Mouse (Mus musculus) heart, embryonic 16.5 days (tissue): ENCODE results near the gene Tecpr2. TPM values are rescaled to one million over a fixed set of nuclear protein-coding genes. Genes with fewer than 3 reads are reported as not detected.

Experiments used
- ATAC-seq: fragments of 200-750 bp; cut with Nextera tagmentation; replicated peaks from 2 replicates; pipeline ENCODE4 v1.8.0; 2017; ENCODE audit warnings: moderate number of reproducible peaks; ENCODE audit not compliant: insufficient read depth, low FRiP score; ENCODE audit errors: extremely low read depth
- H3K27ac ChIP-seq: fragments of 300-500 bp; sonication (generic); 2 replicates; pipeline ENCODE4 v1.5.1; 2014; ENCODE audit warnings: mild to moderate bottlenecking, low read length, control low read depth, moderate library complexity
- H3K27me3 ChIP-seq: fragments of 300-500 bp; sonication (generic); 2 replicates; pipeline ENCODE4 v1.6.1; 2014; ENCODE audit warnings: low read length, mixed read lengths; ENCODE audit not compliant: control insufficient read depth, insufficient read depth
- H3K36me3 ChIP-seq: fragments of 300-500 bp; sonication (generic); 2 replicates; pipeline ENCODE4 v1.6.1; 2014; ENCODE audit not compliant: control insufficient read depth, insufficient read depth
- H3K4me1 ChIP-seq: fragments of 300-500 bp; sonication (generic); 2 replicates; pipeline ENCODE4 v1.6.1; 2014; ENCODE audit warnings: low read length, mixed read lengths; ENCODE audit not compliant: control insufficient read depth, insufficient read depth
- H3K4me2 ChIP-seq: fragments of 300-500 bp; sonication (generic); 2 replicates; pipeline ENCODE4 v1.6.1; 2014; ENCODE audit warnings: low read depth, mild to moderate bottlenecking, control low read depth, low read length
- H3K4me3 ChIP-seq: fragments of 300-500 bp; sonication (generic); 2 replicates; pipeline ENCODE4 v1.5.1; 2014; ENCODE audit warnings: mild to moderate bottlenecking, control low read depth, low read length
- H3K9ac ChIP-seq: fragments of 300-500 bp; sonication (generic); 2 replicates; pipeline ENCODE4 v1.6.1; 2014; ENCODE audit warnings: low read length, control low read depth
- H3K9me3 ChIP-seq: fragments of 300-500 bp; sonication (generic); replicated peaks from 2 replicates; pipeline ENCODE4 v1.6.1; 2016; ENCODE audit warnings: low read length; ENCODE audit not compliant: control insufficient read depth
- WGBS: fragments of 180-500 bp; shearing (Covaris S2); extraction: QIAGEN DNeasy Blood & Tissue Kit; methylation state at CpG from one replicate; pipeline ENCODE4 v1.1.7; 2014; 5-methylcytosine and 5-hydroxymethylcytosine counted together
- polyA plus RNA-seq: library from polyadenylated mRNA; unstranded; fragments of >200 nt; fragmentation: Nextera tagmentation; extraction: Ambion mirVana; gene quantifications from 2 replicates; pipeline ENCODE4 v1.2.1, GENCODE M21; 2015

Tecpr2 gene
- polyA plus RNA-seq, 1 experiment from 2014 or later = 2.2 TPM

DNA sequence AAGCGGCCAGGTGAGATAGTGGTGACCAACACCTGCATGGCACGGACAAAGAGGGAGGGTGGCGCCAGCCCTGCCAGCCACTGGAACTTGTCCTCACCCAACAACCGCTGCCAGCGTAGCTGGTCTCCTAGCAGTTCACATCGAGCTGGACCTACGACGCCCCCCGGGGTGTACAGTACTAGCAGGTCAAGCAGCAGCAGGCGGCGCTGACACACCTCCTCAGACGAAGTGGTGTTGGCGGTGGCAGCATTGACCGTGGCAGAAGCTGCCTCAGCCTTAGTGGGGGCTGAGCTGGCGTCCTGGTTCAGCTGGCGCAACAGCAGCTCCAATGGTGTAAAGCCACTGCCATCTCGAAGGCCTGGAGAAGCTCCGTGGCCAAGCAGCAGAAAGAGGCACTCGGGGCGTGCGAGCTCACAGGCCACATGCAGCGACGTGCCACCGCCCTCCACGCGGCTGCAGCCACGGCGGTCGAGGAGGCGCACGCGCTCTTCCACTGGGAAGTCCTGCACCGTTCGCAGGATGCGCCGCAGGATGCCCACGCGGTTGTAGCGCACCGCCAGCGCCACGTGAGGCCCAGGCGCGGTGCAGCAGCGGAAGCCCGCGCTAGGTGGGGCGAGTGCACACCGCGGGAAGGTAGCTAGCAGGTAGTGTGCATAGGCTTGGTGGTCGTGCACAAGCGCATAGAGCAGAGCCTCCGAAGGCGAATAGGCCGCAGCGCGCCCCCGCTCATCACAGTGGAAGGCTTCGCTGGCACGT, 87.7 kb downstream of the Tecpr2 start:
- H3K4me2 ChIP-seq = no peak overlapping the region

GRCm38 (mm10) chr12:110977345-110977733, 88.3 kb downstream of the Tecpr2 start:
- Histone ChIP-seq H3K36me3 (peaks cover 24% of the 10 kb centered on the region), H3K9ac (no peak overlapping the region), H3K27me3 (no peaks in the 10 kb centered on the region), H3K4me1 (peaks cover 13% of the 10 kb centered on the region), H3K27ac (no peak overlapping the region), H3K4me2 (peak overlapping the region; percentile 97; the same call in 1 of the 2 replicates), H3K9me3 (no peaks in the 10 kb centered on the region), H3K4me3 (no peak overlapping the region)
- ATAC-seq = no peak
- WGBS = 91% methylated on average over 18 of the region's 18 CpGs

More for the DNA sequence above, 87.7 kb downstream of the Tecpr2 start:
- H3K27ac ChIP-seq = no peak overlapping the region
- peaks cover 24% of the 10 kb centered on the region for H3K36me3 ChIP-seq
- H3K4me3 ChIP-seq = no peak overlapping the region
- no peak overlapping the region for H3K9ac ChIP-seq
- H3K9me3 ChIP-seq = no peaks in the 10 kb centered on the region
- ATAC-seq = no peak
- WGBS = 86% methylated on average over 60 of the region's 60 CpGs
- H3K4me1 ChIP-seq = peaks cover 13% of the 10 kb centered on the region
- no peaks in the 10 kb centered on the region for H3K27me3 ChIP-seq

- ATAC-seq = no peak
- H3K27me3 ChIP-seq = no peaks in the 10 kb centered on the region
- no peaks in the 10 kb centered on the region for H3K9me3 ChIP-seq
- peak overlapping the region; percentile 90 for H3K9ac ChIP-seq
- 40% methylated on average over 14 of the region's 14 CpGs for WGBS
- peak overlapping the region; percentile 95 for H3K27ac ChIP-seq
- H3K4me3 ChIP-seq = peak overlapping the region; percentile 85
- H3K4me2 ChIP-seq = peak overlapping the region; percentile 97
- H3K36me3 ChIP-seq = peaks cover 20% of the 10 kb centered on the region
- H3K4me1 ChIP-seq = peaks cover 13% of the 10 kb centered on the region
Measured at GRCm38 (mm10) chr12:110977896-110978606, 89.0 kb downstream of the Tecpr2 start.

DNA sequence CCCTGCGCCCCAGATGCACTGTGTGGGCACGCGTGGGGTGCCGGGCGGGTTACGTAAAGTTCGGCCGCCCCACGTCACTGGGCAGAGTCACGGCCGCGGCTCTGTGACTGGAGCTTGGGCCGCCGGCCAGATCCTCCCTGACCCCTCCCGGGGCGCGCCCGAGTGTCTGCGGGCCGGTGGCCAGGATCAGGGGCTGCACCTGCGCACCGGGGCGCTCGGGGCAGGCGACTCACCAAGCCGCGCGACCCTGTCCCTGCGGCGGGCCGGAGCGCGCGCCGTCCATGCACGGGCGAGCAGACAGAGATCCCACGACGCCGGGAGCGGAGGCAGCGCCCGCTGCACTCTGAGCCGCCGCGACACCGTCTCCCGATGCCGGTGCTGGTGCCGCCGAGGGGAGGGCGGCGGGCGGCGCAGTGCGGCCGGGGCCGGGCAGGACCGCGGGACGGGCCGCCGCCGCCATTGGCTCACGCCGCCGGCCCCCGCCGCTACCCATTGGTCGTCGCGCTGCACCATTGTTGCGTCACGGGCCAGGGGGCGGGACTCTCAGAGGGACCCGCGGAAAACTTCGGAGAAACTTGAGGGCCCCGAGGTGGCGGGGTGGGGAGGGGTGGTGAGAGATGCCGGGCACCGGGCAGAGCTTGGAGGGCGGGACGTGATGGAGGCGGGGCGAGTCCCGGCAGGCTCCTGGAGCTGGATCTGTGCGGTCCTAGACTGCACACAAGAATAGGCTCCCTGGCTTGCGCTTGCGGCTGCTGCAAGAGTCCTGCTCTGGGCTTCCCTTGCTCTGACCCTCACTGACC, 89.7 kb downstream of the Tecpr2 start, which contains the start of gene Ankrd9:
Gene Ankrd9 (minus strand): TSS at position 434 of the 800 bp plus-strand sequence.
- peaks cover 13% of the 10 kb centered on the region for H3K4me1 ChIP-seq
- under 1% methylated on average over 84 of the region's 90 CpGs for WGBS
- peak; percentile 93 for ATAC-seq

GRCm38 (mm10) chr12:110979808-110980207, 90.7 kb downstream of the Tecpr2 start:
- no peak overlapping the region for H3K27ac ChIP-seq
- no peak overlapping the region for H3K4me2 ChIP-seq
- ATAC-seq = no peak
- WGBS = 77% methylated on average over 3 of the region's 3 CpGs
- no peaks in the 10 kb centered on the region for H3K27me3 ChIP-seq
- H3K9me3 ChIP-seq = no peaks in the 10 kb centered on the region
- H3K4me1 ChIP-seq = peaks cover 9% of the 10 kb centered on the region; the same call in 1 of the 2 replicates
- H3K36me3 ChIP-seq = peaks cover 16% of the 10 kb centered on the region; the same call in 1 of the 2 replicates
- H3K9ac ChIP-seq = no peak overlapping the region
- H3K4me3 ChIP-seq = no peak overlapping the region

More for the DNA sequence above, 89.7 kb downstream of the Tecpr2 start, which contains the start of gene Ankrd9:
- H3K36me3 ChIP-seq = peaks cover 17% of the 10 kb centered on the region; the same call in 1 of the 2 replicates
- peak within 1 kb of the TSS; percentile 95 for H3K27ac ChIP-seq
- H3K4me3 ChIP-seq = peak within 1 kb of the TSS; percentile 85
- peak within 1 kb of the TSS; percentile 90 for H3K9ac ChIP-seq
- peak within 1 kb of the TSS; percentile 97 for H3K4me2 ChIP-seq
- H3K9me3 ChIP-seq = no peaks in the 10 kb centered on the region
- H3K27me3 ChIP-seq = no peaks in the 10 kb centered on the region

- Histone ChIP-seq H3K27ac (no peak overlapping the region), H3K4me3 (no peak overlapping the region), H3K27me3 (no peaks in the 10 kb centered on the region), H3K4me2 (no peak overlapping the region), H3K36me3 (peaks cover 3% of the 10 kb centered on the region; the same call in 1 of the 2 replicates), H3K9ac (no peak overlapping the region), H3K4me1 (peaks cover 9% of the 10 kb centered on the region; the same call in 1 of the 2 replicates), H3K9me3 (no peaks in the 10 kb centered on the region)
- no peak for ATAC-seq
- WGBS = 73% methylated on average over 3 of the region's 3 CpGs
Measured at GRCm38 (mm10) chr12:110981736-110982135, 92.7 kb downstream of the Tecpr2 start.

GRCm38 (mm10) chr12:110983083-110983482, 94.0 kb downstream of the Tecpr2 start:
- ATAC-seq = no peak
- H3K27ac ChIP-seq = no peak overlapping the region
- H3K4me3 ChIP-seq = no peak overlapping the region
- H3K4me1 ChIP-seq = peaks cover 3% of the 10 kb centered on the region; the same call in 1 of the 2 replicates
- WGBS = 88% methylated on average over 8 of the region's 8 CpGs
- no peak overlapping the region for H3K4me2 ChIP-seq
- H3K36me3 ChIP-seq = no peaks in the 10 kb centered on the region
- no peaks in the 10 kb centered on the region for H3K27me3 ChIP-seq
- H3K9ac ChIP-seq = no peak overlapping the region
- no peaks in the 10 kb centered on the region for H3K9me3 ChIP-seq

GRCm38 (mm10) chr12:110983714-110984113, 94.7 kb downstream of the Tecpr2 start:
- Histone ChIP-seq H3K27ac (no peak overlapping the region), H3K36me3 (no peaks in the 10 kb centered on the region), H3K27me3 (no peaks in the 10 kb centered on the region), H3K4me2 (no peak overlapping the region), H3K9ac (no peak overlapping the region), H3K4me1 (no peaks in the 10 kb centered on the region), H3K4me3 (no peak overlapping the region), H3K9me3 (no peaks in the 10 kb centered on the region)
- no peak for ATAC-seq
- 64% methylated on average over 8 of the region's 8 CpGs for WGBS
